Mouse (Mus musculus) cerebellum, adult (tissue): ENCODE measurements around the gene Ckap2l.

Source experiments
- ATAC-seq: cut with Nextera tagmentation; 2 replicates; pipeline ENCODE4 v1.9.2; 2017; ENCODE audit warnings: mild to moderate bottlenecking, moderate library complexity, mixed read lengths; ENCODE audit not compliant: insufficient number of reproducible peaks, low FRiP score, low TSS enrichment

Gene Ckap2l

GRCm38 (mm10) chr2:129267738-129268137 is 29.3 kb downstream of the Ckap2l start:
- no peak for ATAC-seq

GRCm38 (mm10) chr2:129265316-129265715 is 31.7 kb downstream of the Ckap2l start:
- no peak for ATAC-seq

DNA sequence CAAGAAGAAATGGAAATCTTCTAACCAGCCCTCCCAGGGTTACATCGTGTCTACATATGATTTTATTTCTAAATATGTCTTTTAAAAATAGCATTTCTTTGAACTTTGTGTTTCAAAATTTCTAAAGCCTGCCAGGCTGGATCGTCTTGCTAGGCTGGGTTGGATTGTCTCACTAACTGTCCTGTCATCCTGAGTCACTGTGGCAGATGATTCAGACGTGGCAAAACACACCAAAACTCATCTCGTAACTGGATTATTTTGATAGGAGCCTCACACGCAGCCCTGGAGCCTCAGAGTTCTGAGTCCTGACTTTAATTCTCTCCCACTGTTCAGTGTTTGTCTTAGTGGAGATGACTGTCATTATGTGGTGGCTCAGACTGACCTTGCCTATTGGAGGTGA is 33.9 kb downstream of the Ckap2l start:
- no peak for ATAC-seq

GRCm38 (mm10) chr2:129261151-129261794 is 35.7 kb downstream of the Ckap2l start:
- ATAC-seq, result no peak

DNA sequence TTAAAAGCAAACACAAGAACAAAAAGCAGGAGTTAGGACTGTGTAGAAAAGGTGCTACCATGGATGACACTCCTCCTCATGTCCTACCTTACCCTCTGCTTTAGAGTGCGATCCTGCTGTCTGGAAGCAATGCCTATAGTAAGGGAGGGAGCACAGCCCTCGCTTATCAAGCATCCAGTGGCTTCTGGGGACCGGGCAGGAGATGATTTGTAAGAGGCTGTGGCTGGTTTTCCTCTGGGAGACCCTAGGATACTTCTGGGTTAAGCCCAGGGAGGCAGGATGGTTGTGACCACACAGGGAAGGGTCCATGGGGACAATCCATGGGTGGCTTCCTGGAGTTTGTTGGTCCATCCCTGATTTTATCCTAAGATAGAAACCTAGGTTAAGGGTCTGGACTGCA is 36.4 kb downstream of the Ckap2l start:
- no peak for ATAC-seq

DNA sequence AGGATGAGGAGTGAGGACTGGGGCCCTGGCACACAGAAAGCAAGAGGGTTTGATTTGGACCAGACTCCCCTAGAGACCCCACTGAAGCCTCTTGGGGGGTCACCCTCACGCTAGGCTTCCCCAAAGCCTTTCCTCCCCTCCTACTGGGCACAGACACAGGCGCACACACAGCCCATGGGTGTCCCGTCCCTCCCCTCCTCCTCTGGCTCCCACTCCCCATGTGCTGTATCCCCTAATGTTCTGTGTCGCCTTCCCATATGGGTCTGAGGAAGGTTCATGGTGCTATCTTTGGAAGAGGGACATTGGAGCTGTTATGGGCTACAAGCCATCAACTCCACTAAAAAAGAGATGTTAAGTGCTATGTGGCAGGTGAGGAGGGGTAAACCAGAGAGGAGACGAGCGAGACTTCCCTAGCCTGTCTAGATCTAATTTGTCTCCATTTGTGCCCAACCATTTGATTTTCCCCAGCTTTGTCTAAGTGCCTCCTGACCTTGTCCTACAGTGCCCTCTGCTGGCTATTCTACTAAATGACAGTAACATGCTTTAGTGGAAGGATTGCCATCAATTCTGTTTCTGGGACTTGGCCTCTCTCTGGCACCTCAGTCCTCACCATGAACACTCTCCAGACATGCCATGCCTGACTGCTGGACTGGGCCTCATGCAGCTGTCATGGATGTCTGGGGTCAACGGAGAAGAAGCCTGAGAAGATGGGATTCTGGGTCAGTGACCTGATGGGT is 38.4 kb downstream of the Ckap2l start:
- peak; percentile 69 for ATAC-seq

GRCm38 (mm10) chr2:129258056-129258455 is 39.0 kb downstream of the Ckap2l start:
- no peak for ATAC-seq

DNA sequence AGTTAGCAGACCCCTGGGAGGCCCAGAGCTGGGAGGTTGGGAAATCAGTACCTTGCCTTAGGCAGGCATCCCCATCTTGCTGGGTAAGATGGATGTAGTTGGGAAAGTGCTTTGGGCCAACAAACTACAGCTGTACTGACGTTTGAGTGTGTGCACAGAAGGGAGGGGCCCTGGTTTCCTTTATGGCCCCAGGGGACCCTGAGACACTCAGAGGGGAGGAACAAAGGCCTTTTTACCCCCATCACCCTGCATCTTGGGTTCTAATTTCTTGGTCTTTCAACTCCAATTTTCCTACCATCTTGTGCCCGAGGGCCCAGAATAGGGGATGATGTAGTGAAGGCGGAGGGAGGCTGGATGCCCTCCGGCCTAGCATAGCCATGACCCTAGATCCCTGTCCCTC is 41.0 kb downstream of the Ckap2l start:
- ATAC-seq, result no peak

- ATAC-seq, result no peak
Observed at GRCm38 (mm10) chr2:129254076-129254475, 42.9 kb downstream of the Ckap2l start.

GRCm38 (mm10) chr2:129253631-129253970 is 43.4 kb downstream of the Ckap2l start:
- no peak for ATAC-seq

DNA sequence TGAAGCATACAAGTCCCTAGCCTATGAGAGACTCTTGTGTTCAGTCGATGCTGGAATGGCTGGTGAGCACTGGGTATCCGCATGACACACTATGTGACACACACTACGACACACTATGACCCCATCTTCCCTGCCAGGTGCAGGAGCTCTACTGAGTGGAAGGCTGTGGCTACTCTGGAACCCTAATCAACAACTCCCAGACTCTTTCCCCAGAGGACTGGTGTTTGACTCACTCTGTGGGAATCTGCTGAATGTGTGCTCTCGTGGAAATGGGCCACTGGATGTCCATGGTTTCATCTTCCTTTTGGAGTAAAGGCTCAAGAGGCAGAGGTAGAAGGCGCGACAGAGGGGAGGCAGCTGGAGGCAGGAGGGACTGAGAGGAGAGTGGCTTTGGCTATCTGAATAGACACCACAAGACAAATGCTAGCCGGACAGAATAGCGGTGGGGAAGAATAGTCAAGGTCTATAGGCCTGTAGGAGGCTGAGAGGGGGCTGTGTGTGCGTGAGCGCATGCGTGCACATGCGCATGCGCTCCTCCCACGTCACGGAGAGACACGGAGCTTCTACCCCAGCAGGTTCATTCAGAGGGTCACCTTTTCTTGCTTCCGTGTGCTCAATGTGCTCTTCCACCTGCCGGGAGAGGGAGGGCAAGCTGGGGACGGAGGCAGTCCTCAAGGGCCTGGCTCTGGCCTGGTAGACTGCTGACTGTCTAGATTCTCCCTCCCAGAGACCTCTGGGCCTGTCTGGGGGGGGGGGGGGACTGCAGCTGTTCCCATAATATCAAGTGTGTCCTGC is 44.0 kb downstream of the Ckap2l start:
- no peak for ATAC-seq

GRCm38 (mm10) chr2:129249321-129249720 is 47.7 kb downstream of the Ckap2l start:
- no peak for ATAC-seq

GRCm38 (mm10) chr2:129247707-129248121 is 49.3 kb downstream of the Ckap2l start:
- no peak; the same call in 1 of the 2 replicates for ATAC-seq

GRCm38 (mm10) chr2:129246924-129247323 is 50.1 kb downstream of the Ckap2l start:
- ATAC-seq, result no peak

GRCm38 (mm10) chr2:129246436-129246835 is 50.6 kb downstream of the Ckap2l start:
- ATAC-seq, result no peak

- ATAC-seq, result no peak
Observed at GRCm38 (mm10) chr2:129245618-129246017, 51.4 kb downstream of the Ckap2l start.

DNA sequence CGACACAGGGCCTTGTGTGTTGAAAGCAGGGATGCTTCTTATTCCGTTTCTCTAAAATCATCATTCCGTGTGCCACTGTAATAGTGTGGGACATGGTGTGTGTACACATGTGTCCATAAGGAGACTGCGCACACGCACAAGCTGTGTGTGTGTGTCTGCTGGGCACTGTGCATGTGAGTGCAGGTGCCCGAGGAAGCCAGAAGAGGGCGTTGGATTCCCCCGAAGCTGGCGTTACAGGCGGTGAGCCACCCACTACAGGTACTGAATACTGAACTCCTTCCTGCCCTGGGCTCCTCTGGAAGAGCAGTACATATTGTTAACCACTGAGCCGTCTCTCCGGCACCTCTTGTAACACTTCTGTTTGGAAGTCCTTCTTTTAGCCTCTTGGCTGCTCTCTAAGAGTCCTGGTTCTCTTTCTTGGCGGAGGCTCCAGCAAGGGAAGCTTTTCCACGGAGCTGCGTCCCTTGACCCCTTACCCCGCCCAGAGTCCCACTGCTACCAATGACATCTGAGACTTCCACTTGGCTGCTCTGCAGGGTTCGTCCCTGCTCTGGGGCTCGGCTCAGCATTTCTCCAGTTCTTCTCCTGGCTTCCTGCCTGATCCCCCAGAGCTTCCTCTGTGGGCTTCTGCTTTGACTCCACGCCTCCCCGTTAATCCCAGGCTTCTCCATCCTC is 52.4 kb downstream of the Ckap2l start:
- no peak for ATAC-seq

DNA sequence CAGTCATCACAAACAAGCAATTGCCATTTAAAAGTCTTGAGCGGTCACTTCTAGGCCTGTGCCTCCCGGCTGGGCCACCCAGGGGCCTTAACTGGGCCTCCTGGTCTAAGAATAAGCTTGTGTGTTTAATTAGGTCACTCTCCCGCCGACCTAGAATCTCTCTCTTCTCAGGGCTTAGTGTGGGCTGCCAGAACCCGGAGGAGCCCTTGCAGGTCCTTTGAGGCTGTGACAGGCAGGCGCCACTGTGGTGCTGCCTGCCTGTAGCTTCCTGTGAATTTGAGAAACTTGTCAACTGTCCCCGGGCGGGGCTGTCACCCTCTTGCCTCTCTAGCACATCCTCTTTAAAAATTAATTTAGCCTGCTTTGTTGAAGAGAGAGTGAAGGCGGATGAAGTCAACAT is 53.2 kb downstream of the Ckap2l start:
- ATAC-seq, result no peak

GRCm38 (mm10) chr2:129243005-129243404 is 54.0 kb downstream of the Ckap2l start:
- ATAC-seq, result no peak

- ATAC-seq, result no peak
Observed at GRCm38 (mm10) chr2:129241845-129242833, 54.9 kb downstream of the Ckap2l start.
